Mouse (Mus musculus): ENCODE measurements around the gene Nfya. TPM values are rescaled to one million over a fixed set of nuclear protein-coding genes. Genes with fewer than 3 reads are reported as not detected.

Gene Nfya
- total RNA-seq, 2 experiments from 2014 or later, result 31.5 to 33.3 TPM

GRCm38 (mm10) chr17:48407154-48407553 is 2.6 kb downstream of the Nfya start:
- DNase-seq (ENCODE audit: low spot score in 2 of 2), result no peak
- intact Hi-C loops (cut with DNase I), result loop anchor here (5.0 kb wide), 2 partner anchors 70 to 130 kb away; no protein-coding TSS in a partner anchor

DNA sequence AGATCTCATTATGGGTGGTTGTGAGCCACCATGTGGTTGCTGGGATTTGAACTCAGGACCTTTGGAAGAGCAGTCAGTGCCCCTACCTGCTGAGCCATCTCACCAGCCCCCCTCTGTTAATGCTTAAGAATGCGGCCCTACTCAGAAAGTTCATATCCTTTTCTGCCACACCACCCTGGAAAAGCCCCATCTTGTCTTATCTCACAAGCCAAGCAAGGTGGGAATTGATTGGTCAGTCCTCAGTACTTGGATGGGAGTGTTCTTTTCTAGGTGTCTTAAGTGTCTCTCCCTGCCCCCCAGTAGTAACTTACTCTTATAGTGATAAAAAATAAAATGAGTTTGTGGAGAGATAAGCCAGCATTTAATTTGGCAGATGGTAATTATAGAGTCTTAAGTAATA is 5.0 kb downstream of the Nfya start:
- no peak for DNase-seq (ENCODE audit: low spot score in 2 of 2)
- intact Hi-C loops (cut with DNase I), result loop anchor here (5.0 kb wide), 2 partner anchors 67 to 127 kb away; no protein-coding TSS in a partner anchor

GRCm38 (mm10) chr17:48403848-48404247 is 5.9 kb downstream of the Nfya start:
- intact Hi-C loops (cut with DNase I), result no loop called here
- no peak for DNase-seq (ENCODE audit: low spot score in 2 of 2)

DNA sequence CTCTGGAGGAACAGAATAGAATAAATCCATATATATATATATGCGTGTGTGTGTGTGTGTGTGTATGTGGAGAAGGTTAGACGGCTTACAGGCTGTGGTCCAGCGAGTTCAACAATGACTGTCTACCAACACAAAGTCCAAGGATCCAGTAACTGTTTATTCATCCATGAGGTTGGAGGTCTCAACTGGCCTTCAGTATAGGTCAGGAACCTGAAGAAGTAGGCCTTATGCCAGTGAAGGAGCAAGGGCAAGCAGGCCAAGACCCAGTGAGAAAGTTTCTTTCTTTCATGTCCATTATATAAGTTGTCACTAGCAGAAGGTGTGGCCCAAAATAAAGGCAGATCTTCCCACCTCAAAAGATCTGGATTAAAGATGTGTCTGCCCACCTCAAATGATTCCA is 7.0 kb downstream of the Nfya start:
- DNase-seq (ENCODE audit: low spot score in 2 of 2), result no peak
- intact Hi-C loops (cut with DNase I), result no loop called here

GRCm38 (mm10) chr17:48401710-48402109 is 8.0 kb downstream of the Nfya start:
- intact Hi-C loops (cut with DNase I), result no loop called here

DNA sequence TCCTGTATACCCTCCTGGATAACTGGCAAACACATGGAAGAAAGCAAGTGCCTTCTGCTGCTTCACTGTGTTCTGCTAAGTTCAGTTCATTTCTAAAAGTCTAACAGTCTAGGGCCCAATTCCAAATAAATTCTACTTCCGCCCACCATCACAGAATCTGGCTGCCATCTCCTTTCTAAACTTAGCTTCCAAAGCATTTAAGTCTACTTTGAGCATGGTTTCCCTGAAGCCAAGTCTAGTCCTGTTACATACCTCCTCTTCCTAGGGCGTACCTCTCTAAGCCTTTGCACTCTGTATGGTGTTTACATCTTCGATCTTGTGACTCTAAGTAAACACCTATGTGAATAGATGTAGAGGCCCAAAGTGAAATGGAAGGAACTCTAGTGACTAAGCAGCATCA is 17.1 kb downstream of the Nfya start:
- intact Hi-C loops (cut with DNase I), result no loop called here
- DNase-seq (ENCODE audit: low spot score in 2 of 2), result peak; percentile 63 to 72

More at GRCm38 (mm10) chr17:48401710-48402109, 8.0 kb downstream of the Nfya start:
- no peak for DNase-seq (ENCODE audit: low spot score in 2 of 2)

- intact Hi-C loops (cut with DNase I), result no loop called here
Measured at GRCm38 (mm10) chr17:48391446-48391845, 18.3 kb downstream of the Nfya start.

GRCm38 (mm10) chr17:48389442-48389841 is 20.3 kb downstream of the Nfya start:
- intact Hi-C loops (cut with DNase I), result no loop called here
- no peak for DNase-seq (ENCODE audit: low spot score in 2 of 2)

More at GRCm38 (mm10) chr17:48391446-48391845, 18.3 kb downstream of the Nfya start:
- DNase-seq (ENCODE audit: low spot score in 2 of 2), result no peak

GRCm38 (mm10) chr17:48388666-48389065 is 21.0 kb downstream of the Nfya start:
- intact Hi-C loops (cut with DNase I), result no loop called here
- no peak for DNase-seq (ENCODE audit: low spot score in 2 of 2)

DNA sequence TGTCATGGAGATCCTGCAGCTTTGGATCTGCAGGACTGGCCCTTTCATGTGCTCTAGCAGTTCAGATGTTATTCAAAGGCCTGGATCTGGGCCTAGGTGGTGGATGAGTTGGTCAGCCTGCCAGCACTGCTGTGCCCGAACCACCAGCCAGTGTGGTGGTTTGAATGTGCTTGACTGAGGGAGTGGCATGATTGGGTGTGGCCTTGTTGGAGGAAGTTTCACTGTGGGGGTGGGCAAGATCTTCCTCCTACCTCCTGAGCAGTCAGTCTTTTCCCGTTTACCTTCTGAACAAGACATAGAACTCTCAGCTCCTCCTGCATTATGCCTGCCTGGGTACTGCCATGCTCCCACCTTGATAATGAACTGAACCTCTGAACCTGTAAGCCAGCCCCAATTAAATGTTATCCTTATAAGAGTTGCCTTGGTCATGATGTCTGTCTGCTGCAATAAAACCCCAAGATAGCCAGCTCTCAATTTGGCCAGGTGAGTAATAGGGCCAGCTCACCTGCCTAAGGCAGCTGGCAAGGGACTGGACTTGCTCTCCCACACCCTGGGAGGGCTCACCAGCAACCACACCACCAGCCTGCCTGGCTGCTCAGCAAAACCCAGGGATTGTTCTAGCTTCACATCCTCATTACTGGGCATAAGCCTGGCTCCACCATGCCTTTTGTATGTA is 23.8 kb downstream of the Nfya start:
- intact Hi-C loops (cut with DNase I), result no loop called here
- no peak for DNase-seq (ENCODE audit: low spot score in 2 of 2)

DNA sequence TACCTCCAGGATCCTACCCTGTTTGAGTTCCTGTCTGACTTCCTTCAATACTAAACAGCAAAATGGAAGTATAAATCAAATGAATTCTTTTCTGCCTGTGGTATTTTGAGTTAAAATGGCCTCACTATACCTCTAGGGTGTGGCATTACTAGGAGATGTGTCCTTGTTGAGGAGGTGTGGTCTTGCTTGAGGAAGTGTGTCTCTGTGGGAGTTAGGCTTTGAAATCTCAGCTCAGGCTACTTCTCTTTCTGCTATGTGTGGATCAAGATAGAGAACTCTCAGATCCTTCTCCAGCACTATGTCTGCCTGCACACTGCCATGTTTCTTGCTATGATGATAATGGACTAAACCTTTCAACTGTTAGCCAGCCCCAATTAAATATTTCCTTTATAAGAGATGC is 30.7 kb downstream of the Nfya start:
- intact Hi-C loops (cut with DNase I), result no loop called here
- no peak for DNase-seq (ENCODE audit: low spot score in 2 of 2)

DNA sequence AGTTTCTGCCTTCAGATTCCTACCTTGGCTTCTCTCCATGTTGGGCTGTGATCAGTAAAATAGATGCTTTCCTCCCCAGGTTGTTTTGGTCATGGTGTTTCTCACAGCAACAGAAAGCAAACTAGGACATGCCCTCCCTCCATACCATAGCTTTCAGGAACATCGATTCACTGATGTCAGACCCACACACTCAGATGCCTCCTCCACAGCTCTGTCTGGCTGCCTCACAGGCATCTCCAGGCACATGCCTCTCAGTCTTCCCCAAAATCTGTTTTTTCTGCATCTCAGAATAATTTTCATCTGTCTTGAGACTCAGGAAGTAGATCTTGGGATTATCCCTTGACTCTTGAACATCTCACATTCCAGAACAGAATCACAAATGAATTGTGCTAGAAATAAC is 33.6 kb downstream of the Nfya start:
- peak; percentile 23 to 25 for DNase-seq (ENCODE audit: low spot score in 2 of 2)
- intact Hi-C loops (cut with DNase I), result no loop called here

DNA sequence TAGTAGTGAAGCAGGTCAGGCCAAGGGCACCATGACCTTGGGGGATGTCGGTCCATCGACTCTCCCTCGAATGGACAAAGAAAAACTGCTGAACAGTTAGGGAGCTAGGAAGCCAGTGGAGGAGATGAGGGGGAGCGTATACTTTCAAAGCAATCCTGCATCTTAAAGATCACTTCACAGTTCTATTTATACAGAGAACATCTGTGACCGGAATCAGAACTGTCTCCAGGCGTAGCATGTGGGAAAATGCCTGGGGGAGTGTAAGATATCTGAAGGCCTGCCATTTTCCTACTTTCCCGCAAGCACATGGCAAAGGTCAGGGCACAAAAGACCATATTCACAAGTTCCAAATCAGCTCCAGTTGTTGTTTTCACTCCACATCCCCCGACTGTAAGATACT is 36.7 kb downstream of the Nfya start:
- intact Hi-C loops (cut with DNase I), result loop anchor here (2.0 kb wide), 1 partner anchor 46 kb away; no protein-coding TSS in a partner anchor
- DNase-seq (ENCODE audit: low spot score in 2 of 2), result peak; percentile 35 to 61

- DNase-seq (ENCODE audit: low spot score in 2 of 2), result no peak
- intact Hi-C loops (cut with DNase I), result loop anchor here (2.0 kb wide), 1 partner anchor 45 kb away; no protein-coding TSS in a partner anchor
Measured at GRCm38 (mm10) chr17:48371621-48372020, 38.1 kb downstream of the Nfya start.

DNA sequence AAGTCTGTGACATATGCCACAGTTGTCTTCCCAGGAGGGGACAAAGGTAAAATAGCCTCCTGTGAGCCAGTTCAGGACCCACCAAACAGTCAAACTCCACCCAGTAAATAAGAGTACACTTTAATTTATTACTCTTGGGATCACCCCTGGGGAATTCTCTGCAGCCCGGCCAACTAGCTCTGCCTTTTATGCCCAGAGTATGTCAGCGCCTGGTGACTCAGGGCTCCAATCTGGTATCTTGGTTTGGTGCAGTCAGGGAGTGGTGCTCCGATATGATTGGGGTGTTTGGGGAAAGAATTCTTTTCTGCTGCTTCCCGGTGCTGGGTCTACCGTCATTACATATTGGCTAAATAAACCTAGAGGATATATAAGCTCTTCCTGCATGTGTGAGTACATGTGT is 42.9 kb downstream of the Nfya start:
- intact Hi-C loops (cut with DNase I), result no loop called here
- DNase-seq (ENCODE audit: low spot score in 2 of 2), result no peak

GRCm38 (mm10) chr17:48365511-48366155 is 44.1 kb downstream of the Nfya start:
- no peak for DNase-seq (ENCODE audit: low spot score in 2 of 2)

DNA sequence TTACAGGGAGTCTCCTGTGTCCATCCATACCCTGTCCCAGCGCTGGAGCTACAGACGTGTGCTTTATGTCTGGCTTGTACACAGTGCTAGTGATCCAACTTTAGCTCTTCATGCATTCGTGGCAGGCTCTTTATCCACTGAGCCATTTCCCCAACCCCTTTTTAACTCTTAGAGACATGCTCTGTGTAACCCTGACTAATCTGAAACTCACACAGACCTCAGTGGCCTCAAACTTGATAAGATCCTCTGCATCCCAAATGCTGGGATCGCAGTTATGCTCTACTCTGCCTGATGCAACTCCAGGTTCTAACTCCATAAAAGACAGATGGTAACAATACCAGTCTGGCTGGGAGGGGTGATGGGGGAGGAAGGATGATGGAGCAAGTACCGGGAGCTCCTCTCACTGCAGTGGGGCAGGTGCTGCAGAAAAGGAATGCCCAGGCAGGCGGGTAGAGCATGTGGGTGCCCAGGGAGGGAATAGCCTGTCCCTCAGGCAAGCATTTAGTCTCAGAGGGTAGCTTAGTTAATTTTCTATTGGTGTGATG is 46.2 kb downstream of the Nfya start:
- DNase-seq (ENCODE audit: low spot score in 2 of 2), result no peak
- intact Hi-C loops (cut with DNase I), result no loop called here

More at GRCm38 (mm10) chr17:48365511-48366155, 44.1 kb downstream of the Nfya start:
- intact Hi-C loops (cut with DNase I), result no loop called here

GRCm38 (mm10) chr17:48362966-48363365 is 46.7 kb downstream of the Nfya start:
- peak; percentile 64 to 67 for DNase-seq (ENCODE audit: low spot score in 2 of 2)
- intact Hi-C loops (cut with DNase I), result no loop called here

GRCm38 (mm10) chr17:48362346-48362745 is 47.4 kb downstream of the Nfya start:
- intact Hi-C loops (cut with DNase I), result no loop called here
- DNase-seq (ENCODE audit: low spot score in 2 of 2), result no peak

DNA sequence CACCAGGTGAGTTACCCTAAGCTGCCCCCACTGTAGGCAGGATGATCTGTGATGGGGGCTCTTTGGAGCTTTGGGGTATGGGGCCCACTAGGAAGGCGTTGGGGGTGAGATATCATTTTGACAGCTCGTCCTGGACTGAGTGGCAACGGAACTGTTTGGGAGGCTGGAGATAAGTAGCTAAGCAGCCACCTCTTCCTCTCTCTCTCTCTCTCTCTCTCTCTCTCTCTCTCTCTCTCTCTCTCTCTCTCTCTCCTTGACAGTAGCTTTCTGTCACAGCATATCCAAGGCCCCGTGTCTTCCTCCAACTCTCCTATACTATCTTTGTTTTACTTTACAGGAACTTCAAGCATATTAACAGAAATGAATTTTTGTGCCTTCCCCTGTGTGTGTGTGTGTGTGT is 49.2 kb downstream of the Nfya start:
- DNase-seq (ENCODE audit: low spot score in 2 of 2), result no peak
- intact Hi-C loops (cut with DNase I), result no loop called here

- DNase-seq (ENCODE audit: low spot score in 2 of 2), result no peak
- intact Hi-C loops (cut with DNase I), result no loop called here
Measured at GRCm38 (mm10) chr17:48359616-48360015, 50.1 kb downstream of the Nfya start, which contains the start of gene Treml1. Gene Treml1, plus strand, starts transcription at chr17:48359916.
